Mouse (Mus musculus): ENCODE data around the gene Gm29797.

Gene Gm29797

DNA sequence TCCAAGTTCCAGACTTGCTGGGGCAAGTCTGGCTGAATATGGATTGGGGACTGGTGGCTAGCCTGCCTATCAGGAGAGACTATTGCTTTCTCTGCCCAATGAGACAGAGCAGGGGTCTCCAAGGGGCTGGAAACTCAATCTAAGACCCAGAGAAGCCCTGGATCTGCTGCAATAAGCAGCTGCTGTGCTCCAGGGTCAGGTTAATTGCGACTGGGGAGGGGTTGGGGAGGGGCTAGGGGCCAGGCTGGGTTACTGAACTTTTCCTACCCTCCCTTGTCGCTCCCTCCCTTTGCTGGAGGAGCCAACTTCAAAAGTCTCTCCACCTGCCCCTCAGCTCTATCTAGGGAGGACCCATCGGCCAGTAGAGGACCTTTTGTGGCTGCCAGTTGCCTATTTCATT is at the start of gene Gm29797:
Gene Gm29797 (plus strand): TSS at position 301 of the 400 bp plus-strand sequence.
- DNase-seq (ENCODE audit: low read depth, low spot score), result no peak

DNA sequence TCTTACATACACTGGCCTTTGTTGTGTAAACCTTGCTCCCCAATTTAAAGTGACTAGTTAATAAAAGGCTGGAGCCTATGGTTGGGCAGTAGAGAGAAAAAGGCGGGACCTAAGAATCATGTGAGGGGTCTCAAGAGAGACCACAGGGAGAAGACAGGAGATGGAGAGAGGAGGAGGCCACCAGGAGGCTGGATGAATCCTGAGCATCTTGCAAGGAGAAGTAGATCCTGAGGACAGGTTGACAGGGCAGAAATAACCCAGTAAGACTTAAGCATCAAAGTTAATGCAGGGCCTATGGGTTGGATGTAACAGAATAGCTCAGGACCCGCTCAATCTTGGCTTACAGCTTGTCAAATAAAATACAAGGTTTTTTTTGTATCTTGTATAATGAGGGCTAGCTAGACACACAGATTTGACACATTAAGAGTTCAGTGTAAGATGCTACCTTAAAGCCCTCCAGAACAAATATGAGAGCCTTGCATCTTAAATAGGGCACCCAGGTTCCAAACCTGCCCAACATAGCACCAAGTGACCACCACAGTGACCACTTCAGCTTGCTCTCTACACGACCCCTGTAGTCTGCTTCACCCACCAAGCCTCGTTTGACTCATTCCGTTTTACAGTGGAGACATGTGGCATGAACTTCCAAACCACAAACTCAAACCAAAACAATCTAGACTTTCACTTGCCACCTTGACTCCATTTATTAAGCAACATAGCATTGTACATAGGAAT is 37.9 kb upstream of the Gm29797 start:
- DNase-seq (ENCODE audit: low read depth, low spot score), result no peak

DNA sequence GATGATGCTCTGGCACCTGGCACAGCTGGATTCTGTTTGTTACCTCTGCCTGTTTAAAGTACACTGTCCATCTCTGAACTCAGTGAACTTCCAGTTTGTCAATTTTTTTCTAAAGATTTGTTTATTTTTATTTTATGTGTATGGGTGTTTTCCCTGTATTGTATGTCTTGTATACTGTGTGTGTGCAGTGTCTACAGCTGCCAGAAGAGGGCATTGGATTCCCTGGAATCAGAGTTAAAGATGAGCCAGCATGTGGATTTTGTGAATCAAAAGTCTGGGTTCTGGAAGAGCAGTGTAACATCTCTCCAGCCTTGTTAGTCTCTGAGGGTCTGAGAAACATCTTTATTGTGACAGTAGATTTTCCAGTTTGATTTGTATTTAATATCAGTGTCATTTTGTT is 33.4 kb upstream of the Gm29797 start:
- peak; percentile 39 for DNase-seq (ENCODE audit: low read depth, low spot score)

DNA sequence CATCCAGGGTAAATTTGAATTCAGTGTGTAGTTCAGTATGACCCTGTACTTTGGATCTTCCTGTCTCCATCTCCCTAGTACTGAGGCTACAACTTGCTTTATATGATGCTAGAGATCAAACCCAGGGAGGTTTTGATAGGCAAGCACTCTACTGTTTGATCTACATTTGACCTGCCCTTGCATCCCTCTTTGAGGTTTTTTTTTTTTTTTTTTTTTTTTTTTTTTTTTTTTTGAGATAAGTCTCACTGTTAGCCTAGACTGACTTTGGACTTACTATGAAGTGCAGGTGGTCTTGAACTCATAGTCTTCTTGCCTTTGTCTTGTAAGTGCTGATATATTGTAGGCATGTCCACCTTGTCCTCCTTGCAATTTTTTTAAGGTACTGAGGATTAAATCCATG is 28.4 kb upstream of the Gm29797 start:
- DNase-seq (ENCODE audit: low read depth, low spot score), result no peak

DNA sequence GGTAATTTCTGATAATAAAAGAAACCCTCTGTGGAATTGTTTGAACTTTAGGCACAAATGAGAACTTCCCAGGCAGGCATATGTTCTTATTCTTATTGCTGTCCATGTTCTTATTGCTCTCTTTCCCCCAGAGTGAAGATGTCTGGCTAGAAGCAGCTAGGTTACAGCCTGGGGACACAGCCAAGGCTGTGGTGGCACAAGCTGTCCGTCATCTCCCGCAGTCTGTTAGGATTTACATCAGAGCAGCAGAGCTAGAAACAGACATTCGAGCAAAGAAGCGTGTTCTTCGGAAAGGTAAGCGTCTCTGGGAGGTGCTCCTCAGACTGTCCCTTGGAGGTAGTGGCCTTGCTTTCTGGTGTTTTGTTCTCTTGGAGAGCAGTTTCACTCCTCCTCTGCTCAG is 24.2 kb upstream of the Gm29797 start:
- no peak for DNase-seq (ENCODE audit: low read depth, low spot score)

DNA sequence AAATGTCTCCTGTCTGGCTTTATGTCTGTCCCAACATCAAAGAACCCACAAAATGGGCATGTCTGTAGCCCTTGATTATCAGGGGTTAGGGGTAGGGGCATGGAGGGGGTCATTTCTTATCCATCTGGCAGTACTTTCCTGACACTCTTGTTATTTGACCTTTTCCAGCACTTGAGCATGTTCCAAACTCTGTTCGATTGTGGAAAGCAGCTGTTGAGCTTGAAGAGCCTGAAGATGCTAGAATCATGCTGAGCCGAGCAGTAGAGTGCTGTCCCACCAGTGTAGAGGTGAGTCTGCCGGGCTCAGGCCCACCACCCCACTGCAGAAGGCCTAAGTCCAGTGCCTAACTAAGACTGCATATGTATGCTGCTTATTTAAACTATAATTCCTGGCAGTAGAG is 21.0 kb upstream of the Gm29797 start:
- no peak for DNase-seq (ENCODE audit: low read depth, low spot score)

DNA sequence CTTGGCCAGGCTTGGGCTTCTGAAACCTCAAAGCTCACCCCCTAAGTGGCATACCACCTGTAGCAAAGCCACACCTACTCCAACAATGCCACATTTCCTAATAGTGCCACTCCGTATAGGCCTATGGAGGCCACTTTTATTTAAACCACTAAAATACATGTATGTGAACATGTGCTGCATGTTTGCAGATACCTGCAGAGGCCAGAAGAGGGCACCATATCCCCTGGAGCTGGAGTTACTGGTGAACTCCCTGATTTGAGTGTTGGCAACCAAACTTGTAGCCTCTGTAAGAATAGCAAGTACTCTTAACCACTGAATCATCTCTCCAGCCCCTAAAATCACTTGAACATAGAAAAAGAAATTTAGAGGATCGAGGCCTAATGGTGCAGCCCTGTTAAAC is 12.5 kb upstream of the Gm29797 start:
- peak; percentile 76 for DNase-seq (ENCODE audit: low read depth, low spot score)

DNA sequence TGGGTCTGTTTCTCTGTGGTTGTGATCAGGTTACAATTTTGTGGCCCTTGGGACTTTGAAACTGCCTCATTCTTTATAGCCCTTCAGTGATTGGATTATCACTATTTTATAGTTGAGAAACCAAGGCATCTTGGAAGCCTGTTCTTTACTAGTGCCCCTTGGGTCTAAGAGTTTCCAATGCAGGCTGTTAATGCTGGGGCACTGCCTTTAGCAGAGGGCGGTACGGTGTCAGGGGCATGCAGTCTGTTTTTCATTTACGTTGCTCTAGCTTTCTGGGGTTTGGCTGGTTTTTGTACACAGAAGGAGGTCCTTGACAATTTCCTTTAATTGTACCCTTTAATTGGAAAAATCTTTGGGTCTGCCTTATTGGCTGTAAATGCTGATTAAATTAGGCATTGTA is 11.2 kb upstream of the Gm29797 start:
- DNase-seq (ENCODE audit: low read depth, low spot score), result no peak

DNA sequence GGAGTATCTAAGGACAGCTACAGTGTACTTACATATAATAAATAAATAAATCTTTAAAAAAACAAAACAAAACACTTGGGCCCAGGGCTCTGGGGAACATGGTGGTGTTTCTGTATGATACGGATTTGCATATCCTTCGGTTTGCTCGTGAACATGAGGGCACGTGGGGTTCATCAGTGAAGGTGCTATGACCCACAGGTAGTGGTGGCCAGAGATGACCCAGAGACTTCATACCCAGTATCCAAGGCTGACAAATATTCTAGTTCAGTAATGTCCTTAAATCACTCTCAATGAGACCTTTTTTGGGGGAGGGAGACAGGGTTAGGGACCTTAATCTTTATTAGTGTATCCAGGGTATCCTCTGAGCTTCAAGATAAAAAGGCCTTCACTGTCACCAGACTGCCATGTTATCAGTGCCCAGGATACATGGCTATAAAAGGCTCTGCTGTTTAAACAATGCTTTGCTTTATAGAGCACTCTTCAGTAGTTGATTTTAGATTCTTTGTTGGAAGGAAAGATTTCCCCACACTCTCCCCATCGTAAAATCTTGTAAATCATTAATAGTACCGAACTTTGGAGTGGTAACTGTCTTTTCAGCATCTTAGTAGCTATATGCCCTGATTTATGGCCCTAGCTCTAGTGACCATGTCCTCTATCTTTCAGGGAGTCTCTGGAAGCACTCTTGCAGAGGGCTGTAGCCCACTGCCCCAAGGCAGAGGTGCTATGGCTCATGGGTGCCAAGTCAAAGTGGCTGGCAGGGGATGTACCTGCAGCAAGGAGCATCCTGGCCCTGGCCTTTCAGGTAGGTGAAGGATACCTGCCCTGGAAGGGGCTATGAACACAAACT is 10.0 kb upstream of the Gm29797 start:
- no peak for DNase-seq (ENCODE audit: low read depth, low spot score)

DNA sequence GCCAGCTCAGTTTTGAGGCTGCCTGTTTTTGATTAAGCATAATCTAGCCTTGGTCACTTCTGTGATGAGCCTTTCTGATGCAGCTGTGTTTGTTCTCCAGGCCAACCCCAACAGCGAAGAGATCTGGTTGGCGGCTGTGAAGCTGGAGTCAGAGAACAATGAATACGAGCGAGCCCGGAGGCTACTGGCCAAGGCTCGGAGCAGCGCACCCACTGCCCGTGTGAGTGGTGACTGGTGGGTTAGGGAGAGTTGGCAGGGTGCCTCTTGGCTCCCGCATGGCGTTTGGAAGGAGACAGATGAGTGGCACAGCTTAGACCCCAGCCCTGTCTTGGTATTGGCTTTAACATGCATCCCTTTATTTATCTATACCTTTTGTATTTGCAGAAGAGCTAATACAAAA is 7.9 kb upstream of the Gm29797 start:
- no peak for DNase-seq (ENCODE audit: low read depth, low spot score)

DNA sequence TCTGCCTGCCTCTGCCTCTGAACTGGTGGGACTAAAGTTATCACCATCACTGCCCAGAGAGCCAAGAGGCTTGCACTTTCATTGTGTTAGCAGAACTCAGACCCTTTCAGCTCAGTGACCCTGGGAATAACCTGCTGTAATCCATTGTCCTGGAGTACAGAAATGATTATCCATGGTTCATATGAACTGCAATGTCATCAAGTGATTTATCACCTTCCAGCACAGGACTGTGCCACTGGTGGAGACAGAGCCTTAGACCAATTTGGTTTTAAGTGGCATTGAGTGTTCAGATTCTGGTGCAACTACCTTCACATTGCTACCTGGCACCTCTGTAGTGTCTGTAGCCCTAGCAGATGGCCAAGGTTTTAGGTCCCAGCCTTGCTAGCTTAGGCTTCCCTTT is 3.8 kb upstream of the Gm29797 start:
- no peak for DNase-seq (ENCODE audit: low read depth, low spot score)

DNA sequence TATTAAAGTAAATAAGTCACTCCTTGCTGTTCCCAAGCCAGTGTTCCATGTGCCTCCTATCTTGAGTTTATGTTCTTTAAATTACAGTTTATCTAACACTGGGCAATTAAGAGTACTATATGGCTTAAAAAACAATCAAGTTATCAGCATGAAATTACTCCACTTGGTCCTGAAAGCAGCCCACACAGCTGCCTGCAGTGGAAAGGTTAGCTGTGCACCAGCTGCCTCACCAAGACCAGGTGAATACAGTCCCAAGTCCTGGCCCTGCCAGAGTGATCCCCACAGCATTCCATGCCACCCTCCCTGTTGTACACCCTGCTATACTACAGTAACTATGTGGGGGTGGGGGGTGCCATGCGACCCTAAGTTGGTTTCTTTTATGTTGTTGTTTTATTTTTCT is 3.3 kb upstream of the Gm29797 start:
- no peak for DNase-seq (ENCODE audit: low read depth, low spot score)

DNA sequence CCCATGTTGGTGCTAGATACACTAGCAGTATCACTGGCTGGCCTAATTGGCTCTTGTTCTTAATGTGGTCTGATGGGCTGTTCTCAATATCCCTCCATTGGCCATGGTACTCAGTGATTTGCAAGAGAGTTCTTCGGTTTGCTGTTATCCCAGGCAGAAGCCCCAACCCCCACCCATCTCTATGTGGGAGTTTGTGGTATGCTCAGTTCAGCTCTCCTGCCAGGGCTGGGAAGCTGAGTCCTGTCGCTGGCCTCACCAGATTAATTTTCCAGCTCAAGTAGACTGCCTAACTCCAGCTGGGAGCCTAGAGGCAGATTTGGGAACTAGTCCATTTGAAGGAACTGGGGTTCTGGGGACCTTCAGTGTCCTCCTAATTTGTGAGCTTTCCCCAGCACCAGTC is 607 bp downstream of the Gm29797 start:
- no peak for DNase-seq (ENCODE audit: low read depth, low spot score)

DNA sequence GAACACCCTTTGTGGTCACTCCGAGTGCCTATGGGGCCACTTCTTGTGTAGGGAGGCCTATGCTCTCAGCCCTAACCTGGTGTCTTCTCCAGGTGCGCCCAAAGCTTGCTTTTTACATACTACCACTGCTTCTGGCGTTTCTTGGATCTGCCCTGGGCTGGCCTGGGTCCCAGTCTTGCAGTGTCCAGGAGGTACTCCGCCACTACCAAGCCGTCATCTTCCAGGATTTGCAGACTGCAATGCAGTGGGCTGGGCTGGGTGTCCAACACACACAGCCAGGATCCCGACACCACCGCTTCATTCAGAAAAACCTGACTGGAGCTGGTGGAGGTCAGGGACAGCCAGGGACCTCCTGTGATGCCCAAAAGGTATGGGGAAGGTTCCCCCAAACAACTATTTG is 1.7 kb downstream of the Gm29797 start:
- DNase-seq (ENCODE audit: low read depth, low spot score), result no peak

DNA sequence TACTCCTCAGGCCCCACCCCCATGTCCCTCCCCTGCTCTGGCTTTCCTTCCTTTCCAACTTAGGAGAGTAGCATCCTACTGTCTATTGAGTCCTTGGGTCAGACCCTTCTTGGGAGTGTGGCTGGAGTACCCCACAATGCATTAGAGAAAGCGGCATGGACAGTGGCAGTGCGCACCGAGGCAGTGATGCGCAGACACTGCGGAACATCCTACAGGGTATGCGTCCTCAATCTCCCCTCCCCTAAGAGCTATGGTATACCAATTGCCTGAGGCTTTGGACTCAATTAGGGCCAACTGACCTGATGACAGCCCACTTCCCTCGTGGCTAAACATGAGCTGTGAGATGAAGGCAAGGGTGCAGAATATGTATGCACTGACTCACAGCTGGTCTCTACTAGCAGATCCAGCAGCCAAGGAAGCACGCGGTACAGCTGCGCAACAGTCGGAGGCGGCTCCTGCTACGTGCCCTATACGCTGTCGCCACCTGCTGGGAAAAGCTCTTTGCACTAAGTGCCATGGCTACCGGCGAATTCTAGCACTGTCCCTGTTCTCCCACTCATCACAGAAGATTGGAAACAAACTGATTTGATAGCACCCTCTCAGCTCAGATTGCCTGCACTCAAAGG is 2.2 kb downstream of the Gm29797 start:
- DNase-seq (ENCODE audit: low read depth, low spot score), result peak; percentile 85

DNA sequence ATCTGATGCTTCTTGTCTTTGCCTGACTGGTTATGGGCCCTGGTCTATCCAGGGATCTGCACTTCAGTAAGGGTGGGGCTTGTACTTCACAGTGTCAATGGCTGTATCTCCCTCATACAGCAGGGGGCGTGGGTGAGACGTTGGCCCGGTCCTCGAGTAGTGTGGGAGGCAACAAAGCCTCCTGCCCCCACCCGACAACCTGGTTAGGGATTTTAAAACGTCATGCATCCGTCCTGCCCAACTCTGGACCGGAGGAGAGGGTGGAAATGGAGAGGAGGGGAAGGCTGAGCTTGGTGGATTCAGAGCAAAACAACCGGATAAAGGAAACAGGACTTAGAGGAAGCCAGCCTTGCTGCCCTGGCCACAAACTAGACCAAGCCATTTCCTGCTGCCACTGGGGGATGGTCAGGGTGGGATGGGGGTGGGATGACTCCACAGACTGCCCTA is 2.8 kb downstream of the Gm29797 start:
- DNase-seq (ENCODE audit: low read depth, low spot score), result peak; percentile 93

DNA sequence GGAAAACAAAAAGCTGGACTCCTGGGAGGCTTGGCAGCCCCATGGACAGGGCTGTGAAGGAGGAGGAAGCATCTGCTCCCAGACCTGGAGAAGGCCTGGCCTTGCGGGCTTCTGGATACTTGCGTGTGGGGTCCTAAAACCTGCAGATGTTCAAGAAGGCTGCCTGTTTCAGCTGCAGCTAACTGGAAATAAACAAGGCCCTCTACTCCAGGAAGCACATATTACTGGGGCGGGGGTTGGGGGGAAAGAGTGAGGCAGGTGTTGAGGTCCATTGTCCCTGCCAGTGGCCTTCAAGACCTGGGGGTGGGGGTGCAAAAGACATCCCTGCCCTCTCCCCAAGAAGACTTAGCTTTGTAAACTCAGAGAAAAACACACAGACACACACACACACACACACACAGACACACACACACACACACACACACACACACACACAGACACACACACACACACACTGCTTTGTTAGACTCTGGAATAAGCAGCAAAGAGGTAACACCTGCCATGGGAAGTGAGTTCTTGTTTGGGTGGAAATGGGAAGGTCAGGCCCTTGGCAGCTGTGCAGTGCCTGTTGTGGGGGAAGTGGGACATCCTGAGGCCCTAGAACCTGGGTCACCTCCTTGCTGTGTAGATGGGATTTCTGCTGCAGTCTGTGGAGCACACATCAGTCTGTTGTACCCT is 5.9 kb downstream of the Gm29797 start:
- DNase-seq (ENCODE audit: low read depth, low spot score), result no peak

DNA sequence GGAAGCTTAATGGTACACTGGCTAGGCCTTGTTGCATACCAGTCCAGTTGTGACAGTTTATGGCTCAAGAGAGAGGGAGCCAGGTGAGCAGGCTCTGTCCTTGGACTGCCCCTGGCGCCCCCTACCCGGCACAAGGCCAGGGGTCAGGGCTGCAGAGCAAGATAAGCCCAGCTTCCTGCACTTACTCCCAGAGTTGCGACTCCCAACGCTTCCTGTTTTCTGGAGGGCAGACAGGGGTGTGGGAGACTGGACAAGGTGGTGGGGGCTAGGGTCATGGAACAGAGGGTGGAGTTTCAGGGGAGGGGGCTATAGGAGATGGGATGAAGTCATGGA is 6.4 kb downstream of the Gm29797 start:
- DNase-seq (ENCODE audit: low read depth, low spot score), result no peak

DNA sequence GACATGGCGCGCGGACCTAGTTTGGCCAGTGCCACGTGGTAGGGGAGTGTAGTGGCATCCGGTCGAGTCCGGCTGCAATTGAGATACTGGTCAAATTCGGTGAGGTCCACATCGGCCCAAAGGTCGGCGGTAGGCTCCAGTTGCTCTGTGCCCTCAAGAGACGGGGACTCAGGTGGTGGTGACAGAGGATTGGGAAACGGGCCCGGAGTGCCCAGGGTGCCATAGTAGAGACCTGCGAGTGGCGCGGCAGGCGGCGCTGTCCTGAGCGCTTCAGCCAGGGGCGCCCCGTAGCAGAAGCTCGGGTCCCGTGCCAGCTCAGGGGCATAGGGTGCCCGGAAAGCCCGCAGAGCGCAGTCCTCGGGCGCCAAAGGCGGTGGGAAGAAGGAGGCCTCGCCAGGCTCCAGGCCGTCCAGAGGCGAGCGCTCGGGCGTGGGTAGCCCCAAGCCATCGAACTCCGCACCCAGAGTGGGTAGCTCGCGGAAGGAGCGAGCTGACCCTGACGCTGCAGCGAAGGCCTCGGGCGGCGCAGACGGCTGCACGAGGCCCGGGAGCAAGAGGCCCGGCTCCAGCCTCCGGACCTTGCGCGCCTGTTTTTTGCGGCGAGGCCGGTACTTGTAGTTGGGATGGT is 13.6 kb downstream of the Gm29797 start:
- DNase-seq (ENCODE audit: low read depth, low spot score), result peak; percentile 69

DNA sequence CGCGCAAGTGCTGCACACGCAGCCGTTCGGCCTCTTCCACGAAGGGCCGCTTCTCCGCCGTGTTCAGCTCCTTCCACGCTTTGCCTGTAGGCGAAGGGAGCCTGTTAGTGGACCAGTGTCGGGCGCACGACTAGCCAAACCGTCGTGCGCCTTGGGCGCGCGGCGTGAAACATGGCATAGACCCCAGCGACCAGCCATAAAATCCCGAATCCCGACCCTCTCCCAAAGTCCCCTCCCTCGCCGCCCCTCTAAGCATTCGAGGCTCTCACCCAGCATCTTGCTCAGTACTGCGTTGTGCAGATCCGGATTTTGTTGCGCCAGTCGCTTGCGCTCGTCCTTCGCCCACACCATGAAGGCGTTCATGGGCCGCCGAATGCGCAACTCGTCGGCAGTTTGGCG is 14.1 kb downstream of the Gm29797 start:
- no peak for DNase-seq (ENCODE audit: low read depth, low spot score)

DNA sequence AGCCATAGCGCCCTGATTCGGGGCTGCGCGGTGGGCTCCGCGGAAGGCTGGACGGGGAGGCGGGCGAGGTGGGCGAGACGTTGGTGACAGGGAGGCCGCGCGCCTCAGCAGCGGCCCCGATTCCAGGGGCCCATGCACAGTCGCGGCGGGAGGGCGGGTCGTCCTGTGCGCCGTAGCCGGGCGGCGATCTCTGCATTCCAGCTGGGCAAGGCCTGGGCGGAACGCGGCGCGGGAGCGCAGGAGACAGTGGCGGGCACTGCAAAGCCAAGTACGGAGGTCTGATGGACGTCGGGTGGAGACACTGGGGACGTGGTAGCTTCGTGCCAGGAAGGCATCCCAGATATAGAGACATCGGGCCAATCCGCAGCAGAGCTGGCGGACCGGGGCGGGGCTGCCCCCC is 14.5 kb downstream of the Gm29797 start, which contains the start of gene Sox18:
Gene Sox18 (minus strand): TSS at position 315 of the 400 bp plus-strand sequence.
- peak; percentile 73 for DNase-seq (ENCODE audit: low read depth, low spot score)

DNA sequence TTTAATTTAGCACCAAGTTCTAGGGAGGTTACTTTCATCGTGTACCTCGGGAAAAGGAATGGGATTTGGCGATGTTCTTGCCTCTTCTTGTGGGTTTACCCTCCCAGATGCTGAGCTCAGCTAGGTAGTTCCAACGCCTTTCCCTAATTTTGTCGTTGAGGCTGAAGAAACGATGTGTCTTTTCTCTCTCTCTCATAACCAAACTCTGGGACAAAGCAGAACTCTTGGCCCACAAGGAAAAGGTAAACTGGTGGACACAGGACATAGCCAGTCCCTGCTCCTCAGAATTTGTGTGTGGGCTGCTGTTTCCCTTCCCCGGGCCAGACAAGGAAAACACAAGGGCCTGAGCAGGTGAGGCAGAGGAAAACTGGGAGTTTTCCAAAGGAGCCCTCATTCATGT is 15.2 kb downstream of the Gm29797 start:
- no peak for DNase-seq (ENCODE audit: low read depth, low spot score)
